Mouse (Mus musculus) urinary bladder, adult 18-20 months (tissue): ENCODE results near the gene Cyp4f39.
"Not testable (repeated sequence)": the region's sequence is repeated elsewhere in the genome, so short reads cannot be mapped to it uniquely, and the experiment has no call there.

Experiments used
- DNase-seq, 2 experiments: peaks; one replicate each; pipeline ENCODE4 v3.0.0; 2022; ENCODE audit warnings: low spot score in 2 of 2, mixed read lengths in 2 of 2

The Cyp4f39 gene

GRCm38 (mm10) chr17:32528408-32529337, 76.2 kb downstream of the Cyp4f39 start:
- peak; percentile 78 to 82 for DNase-seq

GRCm38 (mm10) chr17:32532356-32532755, 79.8 kb downstream of the Cyp4f39 start:
- not testable (repeated sequence) for DNase-seq

GRCm38 (mm10) chr17:32534068-32534467, 81.5 kb downstream of the Cyp4f39 start:
- no peak for DNase-seq

GRCm38 (mm10) chr17:32536051-32536866, 83.7 kb downstream of the Cyp4f39 start, which contains the start of gene Cyp4f16:
Cyp4f16 (plus strand) TSS chr17:32536558.
- peak; percentile 87 to 90 for DNase-seq

- no peak for DNase-seq
Observed at GRCm38 (mm10) chr17:32536867-32537250, 84.3 kb downstream of the Cyp4f39 start.
